Mouse (Mus musculus) erythroblast, embryonic 14.5 days (primary cell): ENCODE results near the gene Ambra1. TPM values are rescaled to one million over a fixed set of nuclear protein-coding genes. Genes with fewer than 3 reads are reported as not detected.

Experiments used
- H3K27me3 ChIP-seq: 2 replicates; pipeline ENCODE4 v1.6.1; 2012; ENCODE audit warnings: inconsistent platforms; ENCODE audit not compliant: control insufficient read depth
- H3K36me3 ChIP-seq: 2 replicates; pipeline ENCODE4 v1.6.1; 2012; ENCODE audit warnings: mild to moderate bottlenecking, inconsistent platforms; ENCODE audit not compliant: control insufficient read depth
- H3K4me1 ChIP-seq: 2 replicates; pipeline ENCODE4 v1.6.1; 2012; ENCODE audit warnings: inconsistent platforms; ENCODE audit not compliant: control insufficient read depth
- H3K4me3 ChIP-seq: replicated peaks from 2 replicates; pipeline ENCODE3; 2012; ENCODE audit warnings: moderate library complexity, mild to moderate bottlenecking, inconsistent platforms
- H3K9me3 ChIP-seq: 2 replicates; pipeline ENCODE4 v1.6.1; 2012; ENCODE audit warnings: low read length, inconsistent platforms, mixed read lengths; ENCODE audit not compliant: control insufficient read depth
- GATA1 ChIP-seq: IDR thresholded peaks from 2 replicates; pipeline ENCODE4 v1.6.1; 2012; ENCODE audit warnings: low read length, inconsistent platforms, mixed read lengths
- TAL1 ChIP-seq: IDR thresholded peaks from 3 replicates; pipeline ENCODE4 v1.6.1; 2012; ENCODE audit warnings: low read length, inconsistent platforms, mixed read lengths
- polyA plus RNA-seq: library from polyadenylated mRNA; stranded (reverse); fragments of >175 nt; gene quantifications from 2 replicates; pipeline ENCODE4 v1.2.3, GENCODE M21; 2012

Gene Ambra1
- polyA plus RNA-seq, 1 experiment: 1.8 TPM

DNA sequence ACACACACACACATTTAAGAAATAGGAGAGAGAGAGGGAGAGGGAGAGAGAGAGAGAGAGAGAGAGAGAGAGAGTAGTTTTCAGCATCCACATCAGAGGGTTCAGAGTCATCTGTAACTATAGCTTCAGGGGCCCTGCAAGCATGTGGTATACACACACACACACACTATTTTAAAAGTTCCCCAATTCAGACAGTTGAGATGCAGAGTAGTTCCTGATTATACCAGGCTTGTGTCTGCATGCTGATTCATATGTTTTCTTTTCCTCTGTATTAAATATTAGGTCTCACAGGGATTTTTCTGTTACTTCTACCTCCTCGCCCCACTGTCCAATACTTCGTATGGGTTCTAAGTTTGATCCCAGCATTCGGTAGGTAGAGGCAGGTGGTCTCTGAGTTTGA lies 2.9 kb upstream of the Ambra1 start:
- H3K4me3 ChIP-seq: no peak overlapping the region
- no peaks in the 10 kb centered on the region for H3K9me3 ChIP-seq
- no peak for TF ChIP-seq GATA1
- no peak for TF ChIP-seq TAL1
- peaks cover 31% of the 10 kb centered on the region for H3K4me1 ChIP-seq
- no peaks in the 10 kb centered on the region for H3K27me3 ChIP-seq
- no peaks in the 10 kb centered on the region for H3K36me3 ChIP-seq

DNA sequence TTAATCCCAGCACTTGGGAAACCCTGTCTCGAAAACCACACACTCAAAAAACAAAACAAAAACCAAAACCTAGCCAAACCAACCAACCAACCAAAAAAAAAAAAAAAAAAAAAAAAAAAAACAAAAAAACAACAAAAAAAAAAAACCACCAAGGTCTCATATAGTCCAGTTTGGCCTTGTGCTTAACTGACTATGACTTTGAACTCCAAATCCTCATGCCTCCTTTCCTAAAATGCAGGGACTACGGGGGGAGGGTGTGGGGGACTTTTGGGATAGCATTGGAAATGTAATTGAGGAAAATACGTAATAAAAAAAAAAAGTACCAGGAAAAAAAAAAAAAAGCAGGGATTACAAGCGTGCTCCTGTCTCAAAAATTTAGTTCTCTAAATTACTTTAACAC lies 363 bp upstream of the Ambra1 start:
- no peak for TF ChIP-seq GATA1
- no peak for TF ChIP-seq TAL1
- peaks cover 5% of the 10 kb centered on the region; the same call in 1 of the 2 replicates for H3K36me3 ChIP-seq
- peaks cover 30% of the 10 kb centered on the region for H3K4me1 ChIP-seq
- H3K4me3 ChIP-seq: peak overlapping the region; percentile 96
- no peaks in the 10 kb centered on the region for H3K9me3 ChIP-seq
- no peaks in the 10 kb centered on the region for H3K27me3 ChIP-seq

DNA sequence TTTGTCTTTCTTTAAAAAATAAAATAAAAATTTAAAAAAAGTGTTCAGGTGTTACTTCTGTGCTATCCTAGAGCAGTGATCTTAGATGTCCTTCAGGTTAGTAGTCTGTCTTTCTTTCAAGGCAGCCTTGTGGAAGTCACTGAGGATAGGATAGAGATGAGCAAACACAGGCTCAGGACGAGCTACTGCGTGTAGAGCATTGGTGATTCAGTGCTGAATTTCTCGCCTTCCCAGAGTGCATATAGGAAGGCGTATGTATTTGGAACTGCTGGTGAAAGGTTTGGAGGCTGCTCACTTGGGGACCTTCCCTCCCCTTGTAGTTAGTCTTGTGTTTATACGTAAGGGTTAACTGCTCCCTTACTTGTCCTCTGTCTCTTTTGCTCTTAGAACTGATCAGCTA lies 5.3 kb downstream of the Ambra1 start:
- Histone ChIP-seq H3K36me3 (peaks cover 10% of the 10 kb centered on the region), H3K27me3 (no peaks in the 10 kb centered on the region), H3K4me1 (peaks cover 20% of the 10 kb centered on the region), H3K4me3 (no peak overlapping the region), H3K9me3 (no peaks in the 10 kb centered on the region)
- TF ChIP-seq GATA1: no peak
- no peak for TF ChIP-seq TAL1

DNA sequence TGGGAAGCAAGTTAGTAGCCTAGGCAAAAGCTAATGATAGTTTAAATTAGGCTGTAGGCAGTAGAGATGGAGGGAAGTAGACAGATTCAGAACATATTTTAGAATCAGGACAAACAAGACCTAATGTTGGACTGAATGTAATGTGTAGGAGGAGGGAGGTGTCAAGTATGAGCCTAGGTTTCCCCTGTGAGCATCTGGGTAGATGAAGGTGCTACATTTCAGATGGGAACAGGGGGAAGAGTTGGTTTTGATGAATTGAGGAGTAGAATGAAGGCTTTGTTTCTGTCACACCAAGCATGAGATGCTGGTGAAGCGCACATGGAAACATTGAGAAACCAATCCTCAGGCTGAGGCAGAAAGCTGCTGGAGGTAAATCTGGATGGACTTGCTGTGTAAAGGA lies 9.7 kb downstream of the Ambra1 start:
- TF ChIP-seq GATA1: no peak
- TF ChIP-seq TAL1: no peak
- Histone ChIP-seq H3K9me3 (no peaks in the 10 kb centered on the region), H3K27me3 (no peaks in the 10 kb centered on the region), H3K4me1 (peaks cover 23% of the 10 kb centered on the region), H3K4me3 (no peak overlapping the region), H3K36me3 (peaks cover 5% of the 10 kb centered on the region)

DNA sequence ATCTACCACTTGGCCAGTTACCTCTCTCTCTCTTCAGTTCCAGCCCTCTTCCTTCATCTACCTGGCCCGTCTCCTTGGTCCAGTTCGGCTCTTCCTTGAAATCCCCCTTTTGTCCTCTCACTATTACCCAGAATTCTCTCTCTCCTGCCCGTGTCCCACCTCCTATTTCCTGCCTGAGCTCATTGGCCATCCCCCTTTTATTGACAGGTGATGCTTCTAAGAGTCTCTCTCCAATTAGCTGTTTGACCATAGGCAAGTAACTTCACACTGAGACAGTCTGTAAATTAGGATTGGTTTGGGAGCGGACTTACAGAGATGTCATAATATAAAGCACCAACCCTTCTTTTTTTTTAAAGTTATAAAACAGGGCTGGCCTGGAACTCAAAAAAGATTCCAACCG lies 14.8 kb downstream of the Ambra1 start:
- H3K36me3 ChIP-seq: no peaks in the 10 kb centered on the region; the same call in 1 of the 2 replicates
- H3K4me1 ChIP-seq: peaks cover 11% of the 10 kb centered on the region
- no peaks in the 10 kb centered on the region for H3K27me3 ChIP-seq
- H3K9me3 ChIP-seq: no peaks in the 10 kb centered on the region
- TF ChIP-seq TAL1: no peak
- TF ChIP-seq GATA1: no peak
- H3K4me3 ChIP-seq: no peak overlapping the region

DNA sequence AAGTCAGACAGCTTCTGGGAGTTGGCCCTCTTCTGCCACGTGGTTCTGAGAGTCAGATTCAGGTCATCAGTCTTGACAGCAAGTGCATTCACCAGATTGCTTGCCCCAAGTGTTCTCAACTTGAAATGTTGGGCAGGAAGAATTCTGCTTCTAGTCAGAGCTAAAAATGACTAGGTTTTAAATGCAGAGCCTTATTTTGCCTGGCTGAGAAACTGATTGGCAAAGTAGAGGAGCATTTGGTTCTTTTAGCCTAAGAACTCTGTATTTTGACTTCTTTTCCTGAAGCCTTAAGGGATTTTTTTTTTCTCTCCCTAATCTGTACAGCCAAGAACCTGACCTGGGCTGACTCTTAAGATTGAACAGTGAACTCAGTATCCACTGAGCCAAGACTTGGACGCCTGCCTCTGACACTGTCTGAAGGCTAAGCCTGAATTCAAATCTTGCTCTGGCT lies 19.9 kb downstream of the Ambra1 start:
- Histone ChIP-seq H3K4me3 (no peak overlapping the region), H3K27me3 (no peaks in the 10 kb centered on the region), H3K36me3 (no peaks in the 10 kb centered on the region), H3K4me1 (0 out of 2 replicates have a peak, but pooled peaks cover 1% of the 10 kb centered on the region), H3K9me3 (no peaks in the 10 kb centered on the region)
- TF ChIP-seq TAL1 (no peak), GATA1 (no peak)

DNA sequence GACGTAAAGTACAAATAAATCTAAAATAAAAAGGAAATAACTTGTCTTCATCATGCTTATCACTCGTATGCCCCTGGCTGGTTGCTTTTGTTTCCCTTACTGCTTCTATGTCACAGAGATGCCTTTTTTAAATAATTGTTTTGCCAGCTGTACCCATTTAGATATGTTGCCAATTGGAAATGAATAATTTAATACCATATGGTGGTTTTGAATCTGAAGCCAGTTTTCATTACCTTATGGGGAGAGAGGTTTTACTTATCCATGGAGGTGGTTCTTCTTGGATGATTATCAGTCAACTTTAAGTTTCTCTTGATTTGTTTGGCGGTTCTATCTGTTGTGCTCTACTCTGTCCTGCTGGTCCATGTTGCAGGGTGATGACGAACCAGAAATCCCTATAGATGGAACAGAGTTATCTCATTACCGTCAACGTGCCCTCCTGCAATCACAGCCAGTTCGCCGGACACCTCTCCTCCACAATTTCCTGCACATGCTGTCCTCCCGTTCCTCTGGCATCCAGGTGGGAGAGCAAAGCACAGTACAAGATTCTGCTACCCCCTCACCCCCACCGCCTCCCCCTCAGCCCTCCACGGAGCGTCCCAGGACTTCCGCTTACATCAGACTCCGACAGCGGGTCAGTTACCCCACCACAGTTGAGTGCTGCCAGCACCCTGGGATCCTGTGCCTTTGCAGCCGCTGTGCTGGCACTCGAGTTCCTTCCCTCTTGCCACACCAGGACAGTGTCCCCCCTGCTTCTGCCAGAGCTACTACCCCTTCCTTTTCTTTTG lies 42.2 kb downstream of the Ambra1 start:
- no peak overlapping the region for H3K4me3 ChIP-seq
- no peaks in the 10 kb centered on the region for H3K27me3 ChIP-seq
- no peak for TF ChIP-seq TAL1
- no peak for TF ChIP-seq GATA1
- H3K9me3 ChIP-seq: no peaks in the 10 kb centered on the region
- H3K36me3 ChIP-seq: peaks cover 61% of the 10 kb centered on the region
- H3K4me1 ChIP-seq: no peaks in the 10 kb centered on the region

DNA sequence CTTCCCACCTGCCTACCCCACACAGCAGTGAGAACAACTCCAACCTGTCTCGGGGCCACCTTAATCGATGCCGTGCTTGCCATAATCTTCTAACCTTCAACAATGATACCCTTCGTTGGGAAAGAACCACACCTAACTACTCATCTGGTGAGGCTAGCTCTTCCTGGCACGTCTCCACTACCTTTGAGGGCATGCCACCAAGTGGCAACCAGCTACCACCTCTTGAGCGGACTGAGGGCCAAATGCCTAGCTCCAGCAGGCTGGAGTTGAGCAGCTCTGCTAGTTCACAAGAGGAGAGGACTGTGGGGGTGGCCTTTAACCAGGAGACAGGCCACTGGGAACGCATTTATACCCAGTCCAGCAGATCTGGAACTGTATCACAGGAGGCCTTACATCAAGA lies 43.4 kb downstream of the Ambra1 start:
- Histone ChIP-seq H3K9me3 (no peaks in the 10 kb centered on the region), H3K27me3 (no peaks in the 10 kb centered on the region), H3K4me3 (no peak overlapping the region), H3K4me1 (no peaks in the 10 kb centered on the region), H3K36me3 (peaks cover 54% of the 10 kb centered on the region)
- TF ChIP-seq TAL1 (no peak), GATA1 (no peak)

DNA sequence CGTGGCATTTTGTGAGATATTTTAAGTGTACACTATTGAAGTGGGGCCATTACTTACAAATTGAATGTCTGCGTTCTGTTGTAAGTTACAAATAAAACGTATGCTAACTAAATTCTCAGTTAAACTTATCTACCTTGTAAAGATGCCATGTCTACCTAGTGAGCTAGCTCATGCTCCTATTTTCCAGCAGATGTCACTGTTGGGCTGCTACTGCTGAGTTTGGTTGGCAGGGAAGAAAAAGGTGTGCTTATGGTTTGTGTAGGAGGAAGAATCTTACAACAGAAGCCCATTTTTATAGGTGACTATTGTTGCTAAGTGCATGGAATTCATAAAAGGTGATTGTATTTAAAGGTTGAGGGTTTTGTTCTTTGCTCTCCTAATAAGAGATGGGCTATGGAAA lies 49.2 kb downstream of the Ambra1 start:
- Histone ChIP-seq H3K4me1 (no peaks in the 10 kb centered on the region), H3K4me3 (no peak overlapping the region), H3K9me3 (no peaks in the 10 kb centered on the region), H3K36me3 (peaks cover 19% of the 10 kb centered on the region), H3K27me3 (no peaks in the 10 kb centered on the region)
- no peak for TF ChIP-seq GATA1

DNA sequence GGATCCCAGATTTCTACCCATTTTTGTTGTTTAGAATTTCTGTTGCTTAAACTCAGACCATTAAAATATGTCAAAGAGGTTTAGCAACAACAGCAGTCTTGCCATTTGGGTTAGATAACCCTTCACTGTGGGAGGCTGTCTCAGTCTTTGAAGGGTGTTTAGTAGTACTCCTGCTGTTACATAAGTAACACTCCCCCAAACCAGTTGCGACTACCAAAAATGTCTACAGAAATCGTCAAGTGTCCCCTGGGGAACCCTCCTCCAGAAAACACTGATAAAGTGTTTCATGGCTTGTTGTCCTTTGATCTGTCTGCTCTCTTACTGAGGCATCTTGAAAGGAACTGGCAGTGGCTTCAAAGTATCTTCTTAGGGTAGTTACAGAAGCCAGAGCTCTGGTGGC lies 61.7 kb downstream of the Ambra1 start:
- Histone ChIP-seq H3K9me3 (no peaks in the 10 kb centered on the region), H3K4me1 (no peaks in the 10 kb centered on the region), H3K36me3 (peaks cover 3% of the 10 kb centered on the region), H3K27me3 (no peaks in the 10 kb centered on the region), H3K4me3 (no peak overlapping the region)
- no peak for TF ChIP-seq TAL1
- TF ChIP-seq GATA1: no peak
